Mouse (Mus musculus) neural tube, embryonic 10.5 days (tissue): ENCODE data around the gene Nt5dc3.

ENCODE experiments used
- DNase-seq: peaks from one replicate; pipeline ENCODE4 v3.0.0-alpha.2; 2017; ENCODE audit warnings: low spot score; ENCODE audit errors: extremely low spot score

The Nt5dc3 gene

DNA sequence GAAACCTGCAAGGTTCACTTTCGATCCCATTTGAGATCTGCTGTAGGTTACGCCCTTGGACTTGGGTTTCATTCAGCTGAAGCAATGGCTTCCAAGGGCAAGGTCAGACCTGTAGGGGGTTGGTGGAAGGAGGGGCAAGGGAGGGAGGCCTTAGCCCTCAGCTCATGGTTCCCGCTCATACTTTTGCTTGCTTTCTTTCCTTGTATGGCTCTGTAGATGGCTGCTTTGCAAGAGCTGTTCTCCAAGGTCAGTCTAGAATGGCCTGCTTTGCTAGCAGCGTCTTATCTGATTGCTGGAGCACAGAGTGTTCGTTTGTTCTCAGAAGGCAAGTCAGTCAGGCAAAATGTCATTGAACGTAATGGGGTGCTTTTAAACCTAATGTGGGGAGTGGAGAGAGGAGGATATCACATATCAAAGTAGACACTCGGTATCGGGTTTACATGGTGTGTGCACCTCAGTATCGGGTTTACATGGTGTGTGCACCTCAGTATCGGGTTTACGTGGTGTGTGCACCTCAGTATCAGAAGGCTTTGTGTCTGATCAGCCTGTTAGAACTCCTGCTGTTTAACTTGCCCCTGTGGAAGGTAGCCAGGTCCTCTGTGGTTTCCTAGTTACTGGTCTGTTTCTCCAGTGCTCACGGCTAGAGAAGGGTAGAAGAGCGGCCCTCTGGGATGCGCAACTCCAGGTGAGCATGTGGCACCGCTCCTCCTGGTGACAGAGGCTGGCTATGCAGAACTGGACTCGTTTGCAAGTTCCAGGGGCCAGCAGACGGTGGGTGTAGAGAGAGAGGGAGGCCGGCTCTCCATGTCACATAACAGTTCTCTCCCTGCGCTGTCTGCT, 35.7 kb downstream of the Nt5dc3 start:
- no peak for DNase-seq

DNA sequence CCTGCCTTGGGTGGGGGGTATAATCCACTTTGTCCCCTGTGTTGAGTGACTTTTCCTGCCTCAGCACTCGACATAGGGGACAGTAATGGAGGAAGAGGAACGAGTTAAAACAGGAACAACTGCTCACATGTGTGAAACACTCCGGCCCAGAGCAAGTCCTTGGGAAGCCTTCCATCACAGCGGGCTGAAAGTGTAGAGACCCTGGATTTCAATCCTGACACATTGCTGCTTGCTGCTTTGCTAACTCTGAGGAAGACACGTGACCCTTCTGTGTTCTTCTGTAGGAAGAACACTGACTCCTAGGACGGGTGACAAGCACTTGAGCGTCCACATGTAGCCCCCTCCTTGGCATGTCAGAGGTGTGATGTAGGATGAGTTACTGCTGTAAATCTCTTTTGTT, 36.3 kb downstream of the Nt5dc3 start:
- no peak for DNase-seq

DNA sequence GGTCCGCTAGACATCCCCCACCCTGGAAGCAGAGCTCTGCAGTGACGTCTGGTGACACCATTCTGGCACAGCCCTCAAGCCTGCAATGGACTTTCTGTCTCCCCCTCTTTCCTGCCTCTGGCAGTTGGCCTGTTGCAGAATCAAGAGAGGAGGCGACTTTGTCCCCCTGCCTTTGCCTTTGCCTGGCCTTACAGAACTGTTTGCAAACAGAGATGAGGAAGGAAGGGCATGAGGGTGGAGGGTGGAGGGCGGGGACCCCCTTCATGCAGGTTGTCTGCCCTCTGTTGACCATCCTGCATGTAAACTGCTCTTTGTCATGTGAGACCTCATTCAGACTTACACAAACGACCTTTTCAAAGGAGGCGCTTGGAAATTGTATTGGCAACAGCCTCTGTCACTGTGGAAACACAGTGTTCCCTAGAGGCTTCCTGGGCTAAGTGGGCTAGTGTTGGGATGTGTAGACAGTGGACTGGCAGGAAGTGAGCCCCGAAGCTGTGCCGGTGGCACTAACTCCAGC, 40.9 kb downstream of the Nt5dc3 start:
- DNase-seq, result peak; percentile 38

DNA sequence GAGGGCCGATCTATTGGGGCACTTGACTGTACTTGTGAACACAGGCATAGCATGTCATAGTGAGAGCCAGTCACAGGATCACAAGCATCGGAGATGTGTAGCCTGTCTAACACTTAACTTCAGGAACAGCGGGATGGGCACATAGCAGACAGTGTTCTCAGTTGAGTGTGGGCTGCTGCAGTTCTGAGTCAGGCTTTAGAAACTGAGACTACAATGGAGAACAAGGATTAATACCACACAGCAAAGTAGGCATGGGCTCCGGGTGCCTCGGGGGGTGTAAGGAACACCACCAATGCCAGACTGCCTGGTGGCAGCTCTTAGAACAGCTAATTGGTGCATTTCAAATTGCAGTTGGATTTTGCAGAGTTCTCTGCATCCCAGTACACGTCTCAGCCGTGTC, 42.2 kb downstream of the Nt5dc3 start:
- DNase-seq, result no peak

DNA sequence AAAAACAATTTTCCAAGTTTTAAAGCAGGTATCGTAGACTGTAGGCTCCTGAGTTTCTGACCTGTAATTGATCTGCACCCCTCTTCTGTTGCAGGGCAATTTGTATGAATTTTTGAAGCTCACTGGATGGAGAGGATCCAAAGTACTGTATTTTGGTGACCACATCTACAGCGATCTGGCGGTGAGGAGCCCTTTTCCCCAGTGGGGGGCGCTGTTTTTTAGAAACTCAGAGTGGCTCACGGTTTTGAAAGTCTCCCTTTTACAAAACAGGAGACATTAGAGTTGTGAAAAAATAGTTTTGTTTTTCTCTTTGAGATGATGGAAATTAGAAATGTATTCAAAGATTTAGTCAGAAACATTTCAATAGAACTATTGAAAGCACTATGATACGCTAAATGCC, 45.3 kb downstream of the Nt5dc3 start:
- no peak for DNase-seq

DNA sequence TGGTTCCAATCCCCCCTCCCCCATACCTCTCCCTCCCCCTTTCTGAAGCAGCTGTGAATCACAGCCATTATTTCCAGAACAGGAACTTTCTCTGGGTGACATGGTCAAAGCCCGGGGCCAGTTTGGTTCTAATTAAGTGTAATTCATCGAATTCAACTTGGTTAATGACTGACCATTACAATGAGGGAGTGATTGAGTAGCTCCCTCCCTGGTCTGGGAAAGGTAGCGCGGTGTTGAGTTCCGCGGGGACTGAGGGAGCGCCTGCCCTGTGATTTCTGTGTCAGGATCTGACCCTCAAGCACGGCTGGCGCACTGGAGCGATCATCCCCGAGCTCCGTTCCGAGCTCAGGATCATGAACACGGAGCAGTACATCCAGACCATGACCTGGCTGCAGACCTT, 46.1 kb downstream of the Nt5dc3 start:
- DNase-seq, result no peak

DNA sequence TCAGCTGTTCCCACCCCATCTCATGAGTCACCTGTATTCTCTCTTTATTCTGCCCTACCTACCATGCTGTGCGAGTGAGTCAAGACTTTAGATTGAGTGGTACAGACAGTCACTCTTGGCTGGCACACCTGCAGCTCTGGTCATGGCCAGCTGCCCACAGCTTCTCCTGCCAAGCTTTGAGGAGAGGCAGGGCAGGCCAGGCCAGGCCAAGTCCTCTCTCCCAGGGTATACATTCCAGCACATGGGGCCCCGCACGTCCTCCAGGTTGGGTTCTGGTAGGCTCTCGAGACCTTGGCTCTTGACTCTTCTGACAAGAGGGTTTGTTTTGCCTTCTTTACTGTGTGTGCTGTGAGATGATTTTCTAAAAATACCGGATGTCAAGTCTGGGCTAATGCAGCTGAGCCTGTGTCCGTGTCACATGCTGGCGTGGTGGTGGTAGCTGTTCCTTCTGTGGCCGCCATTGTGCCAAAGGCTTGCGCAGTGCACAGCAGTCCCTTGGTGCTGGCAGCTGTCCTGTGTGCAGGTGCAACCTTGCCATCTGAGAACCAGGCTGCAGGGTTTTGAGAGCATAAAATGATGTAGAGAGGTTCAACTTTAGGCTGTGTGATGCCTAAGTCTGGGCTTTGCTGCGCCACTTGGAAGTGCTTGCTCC, 47.2 kb downstream of the Nt5dc3 start:
- no peak for DNase-seq

DNA sequence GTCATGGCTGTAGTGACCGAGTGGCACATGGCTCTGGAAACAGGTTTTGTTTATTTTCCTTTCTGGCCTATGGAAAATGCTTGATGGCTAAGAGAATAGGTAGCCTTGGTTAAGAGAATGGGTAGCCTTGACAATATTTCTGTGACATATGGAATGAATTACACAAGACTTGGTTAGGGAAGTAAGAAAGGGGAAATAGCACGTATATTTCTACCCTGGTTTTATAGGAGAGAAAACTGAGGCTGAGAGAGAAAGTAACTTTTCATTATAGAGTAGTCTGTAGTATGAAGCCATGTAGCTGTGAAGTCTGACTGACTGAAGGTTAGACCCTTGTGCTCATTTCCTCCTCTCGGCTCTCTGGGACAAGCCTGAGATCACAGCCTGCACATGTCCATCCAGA, 48.1 kb downstream of the Nt5dc3 start:
- DNase-seq, result no peak

DNA sequence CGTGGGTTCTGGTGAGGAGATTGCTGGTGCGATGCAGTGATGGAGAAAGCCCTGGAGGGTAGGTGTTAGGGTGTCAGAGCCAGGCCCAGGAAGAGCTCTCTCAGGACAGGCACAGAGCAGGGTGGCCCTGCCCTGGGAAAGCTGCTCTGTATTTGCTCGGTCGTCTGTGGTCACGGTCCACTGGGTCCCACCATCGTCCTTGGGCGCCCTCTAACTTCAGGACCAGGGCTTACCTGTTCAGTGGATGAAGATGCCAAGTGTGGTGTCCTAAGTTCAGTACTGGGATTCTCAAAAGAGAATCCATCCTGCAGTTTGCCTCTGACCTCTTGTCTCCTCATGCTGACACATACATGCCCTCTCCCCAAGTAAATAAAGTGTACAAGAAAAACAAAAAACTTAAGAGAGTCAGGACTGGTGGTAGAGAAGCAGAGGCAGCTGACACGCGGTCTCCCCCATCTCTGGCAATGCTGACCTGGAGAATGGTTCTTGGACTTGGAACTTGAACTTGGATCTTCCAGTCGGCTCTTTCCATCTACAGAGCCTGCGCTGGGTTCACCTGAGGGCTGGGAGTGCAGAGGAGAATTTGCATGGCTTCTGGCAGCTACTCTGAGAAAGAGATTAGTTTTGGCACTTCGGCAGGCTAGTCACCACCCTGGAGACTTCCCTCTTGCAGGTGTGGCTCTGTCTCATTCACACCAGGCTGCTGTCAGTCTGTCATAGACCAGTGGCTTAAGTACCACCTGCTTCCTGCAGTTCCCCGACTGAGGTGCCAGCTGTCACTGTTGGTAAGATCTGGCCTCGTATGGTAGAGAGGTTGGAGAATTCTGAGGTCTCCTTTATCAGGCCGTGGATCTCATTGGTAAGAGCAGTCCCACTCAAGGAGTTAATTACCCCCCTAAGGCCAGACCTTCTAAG, 49.7 kb downstream of the Nt5dc3 start:
- no peak for DNase-seq

DNA sequence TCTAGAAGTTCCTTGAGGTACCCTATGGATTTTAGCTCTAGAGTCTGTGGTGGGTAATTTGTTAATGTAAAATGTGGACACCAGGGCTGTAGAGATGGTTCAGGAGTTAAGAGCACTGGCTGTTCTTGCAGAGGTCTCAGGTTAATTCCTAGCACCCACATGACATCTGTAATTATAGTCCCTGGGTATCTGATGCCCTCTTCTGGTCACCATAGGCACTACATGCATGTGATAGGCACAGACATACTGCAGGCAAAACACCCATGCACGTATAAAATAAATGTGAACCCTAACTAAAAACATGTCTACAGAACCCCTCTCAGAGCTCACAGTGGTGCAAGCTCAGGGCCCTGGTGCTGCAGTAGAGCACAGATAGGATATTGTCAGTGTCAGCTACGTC, 50.7 kb downstream of the Nt5dc3 start:
- DNase-seq, result no peak

DNA sequence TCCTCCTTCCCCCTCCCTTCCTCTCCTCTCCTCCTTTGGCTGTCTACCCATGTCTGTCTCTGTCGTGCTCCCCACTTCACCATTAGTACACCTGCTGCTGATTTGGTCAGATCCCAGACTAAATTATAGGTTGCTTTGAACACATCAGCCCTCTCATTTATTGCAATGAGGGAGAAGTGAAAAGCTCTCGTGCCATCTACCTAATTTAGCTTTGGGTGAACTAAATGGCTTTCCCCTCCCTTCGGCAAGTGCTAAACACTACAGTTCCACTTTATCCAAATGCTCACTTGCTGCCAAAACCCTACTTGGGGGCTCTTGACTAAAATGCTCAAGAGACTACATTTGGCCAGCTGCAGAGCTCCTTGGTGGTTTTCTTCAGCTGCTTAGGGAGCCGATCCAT, 58.0 kb downstream of the Nt5dc3 start:
- no peak for DNase-seq

DNA sequence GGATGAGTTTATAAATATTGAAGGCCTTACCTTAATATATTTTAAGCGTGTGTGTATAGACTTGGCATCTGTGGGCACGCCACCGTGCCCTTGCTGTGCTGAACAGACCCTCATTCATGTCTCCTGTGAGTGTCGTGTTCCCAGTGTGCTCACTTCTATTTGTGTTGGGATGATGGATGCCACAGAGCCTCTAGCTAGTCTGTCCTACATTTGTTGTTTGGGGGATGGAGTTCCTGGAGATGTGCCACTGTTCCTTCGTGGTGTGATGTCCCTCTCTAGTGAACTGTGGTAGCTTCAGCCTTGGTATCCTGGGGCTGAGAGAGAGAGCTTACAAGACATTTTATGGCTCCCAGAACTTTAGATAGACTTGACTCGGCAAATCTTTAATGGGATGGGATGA, 60.0 kb downstream of the Nt5dc3 start:
- no peak for DNase-seq

DNA sequence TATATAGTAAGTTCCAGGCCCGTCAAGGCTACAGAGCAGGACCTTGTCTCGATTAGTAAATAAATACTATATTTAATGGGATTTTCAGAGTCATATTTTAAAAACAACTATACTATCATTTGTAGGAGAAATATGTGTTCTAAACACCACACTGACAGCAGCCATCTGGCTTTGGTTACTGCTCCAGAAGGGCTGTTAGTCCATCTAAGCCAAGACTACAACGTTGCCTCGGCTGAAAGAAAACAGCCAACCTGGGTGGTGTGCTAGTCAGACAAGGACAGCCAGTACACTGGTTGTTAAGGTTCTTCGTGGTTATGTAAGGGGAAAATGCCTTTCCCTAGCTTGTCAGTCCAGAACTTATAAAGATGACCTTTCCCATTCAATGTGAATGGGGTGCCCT, 63.9 kb downstream of the Nt5dc3 start:
- DNase-seq, result no peak

DNA sequence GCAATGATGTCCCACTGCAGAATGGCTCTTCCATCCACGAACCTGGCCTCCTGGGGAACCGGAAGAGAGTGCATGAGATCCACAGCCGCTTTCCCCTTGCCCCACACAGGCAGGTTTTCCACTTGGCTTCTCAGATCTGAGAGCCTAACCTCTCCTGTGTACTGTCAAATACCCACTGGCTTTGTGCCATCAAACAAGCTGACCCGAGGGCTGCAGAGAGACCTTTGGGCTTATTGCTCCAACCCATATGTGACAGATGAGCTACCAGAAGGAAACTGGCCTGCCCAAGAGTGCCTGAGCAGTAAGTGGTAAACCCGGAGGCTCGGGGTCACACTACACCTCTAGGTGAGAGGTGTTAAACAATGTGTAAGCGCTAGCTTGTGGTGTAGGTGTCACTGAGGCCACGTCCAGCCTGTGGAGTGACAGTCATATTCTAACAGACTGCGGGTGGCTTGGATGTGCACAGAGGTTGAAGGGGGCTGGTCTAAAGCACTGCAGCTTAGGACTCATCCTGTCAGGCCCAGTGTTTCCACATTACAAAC, 68.2 kb downstream of the Nt5dc3 start:
- no peak for DNase-seq

DNA sequence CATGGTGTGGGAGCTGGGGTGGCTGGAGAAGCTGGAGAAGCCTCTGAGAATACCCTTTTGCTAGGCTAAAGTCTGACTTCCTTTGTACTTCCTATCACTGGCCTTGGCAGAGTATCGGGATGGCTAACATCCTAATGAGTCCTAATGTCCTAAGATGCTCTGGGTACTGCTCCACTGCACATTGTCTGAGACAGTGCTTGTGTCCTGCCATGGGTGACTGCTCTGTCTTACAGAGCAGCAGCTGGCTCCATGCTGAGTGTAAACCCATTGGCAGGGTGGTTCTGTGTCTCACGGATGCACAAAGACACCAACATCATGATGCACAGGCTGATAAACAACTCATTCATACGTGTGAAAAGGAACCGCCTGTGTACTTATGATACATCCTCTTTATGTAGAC, 70.3 kb downstream of the Nt5dc3 start:
- DNase-seq, result no peak

DNA sequence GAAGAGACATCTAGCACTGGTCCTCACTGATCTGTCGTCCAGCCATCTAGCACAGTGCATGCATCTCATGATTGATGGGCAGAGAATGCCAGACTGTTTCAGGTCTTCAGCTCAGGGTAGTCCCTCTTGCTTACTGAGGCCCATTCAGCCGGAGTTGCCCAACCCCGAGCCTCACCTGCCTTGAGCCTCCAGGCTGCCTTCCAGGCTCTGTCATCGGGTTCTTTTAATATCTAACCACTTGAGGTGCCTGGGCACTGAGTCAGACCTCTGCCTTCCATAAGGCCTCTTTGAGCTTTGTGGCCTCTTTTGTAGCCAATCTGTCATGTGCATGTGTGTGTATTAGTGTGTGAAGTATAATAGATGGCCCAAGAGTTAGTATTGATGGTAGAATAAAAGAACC, 70.7 kb downstream of the Nt5dc3 start:
- DNase-seq, result no peak

DNA sequence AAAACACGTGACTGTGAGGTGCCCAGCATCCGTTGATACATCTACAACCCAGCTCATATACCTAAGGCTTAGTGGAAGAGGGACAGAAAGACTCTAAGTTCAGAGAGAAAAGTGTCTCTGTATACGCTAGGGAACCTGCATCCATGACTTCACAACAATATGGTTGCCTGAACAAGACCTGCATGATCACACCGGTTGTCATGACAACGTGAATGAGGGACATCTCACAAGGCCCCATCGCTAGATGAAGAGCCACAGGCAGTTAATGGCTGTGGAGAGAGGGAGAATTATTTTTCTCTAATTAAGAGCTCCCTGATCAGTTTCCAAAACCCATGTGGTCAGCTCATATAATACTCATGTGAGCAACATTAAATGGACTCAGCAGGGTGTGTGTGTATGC, 73.4 kb downstream of the Nt5dc3 start:
- DNase-seq, result no peak

DNA sequence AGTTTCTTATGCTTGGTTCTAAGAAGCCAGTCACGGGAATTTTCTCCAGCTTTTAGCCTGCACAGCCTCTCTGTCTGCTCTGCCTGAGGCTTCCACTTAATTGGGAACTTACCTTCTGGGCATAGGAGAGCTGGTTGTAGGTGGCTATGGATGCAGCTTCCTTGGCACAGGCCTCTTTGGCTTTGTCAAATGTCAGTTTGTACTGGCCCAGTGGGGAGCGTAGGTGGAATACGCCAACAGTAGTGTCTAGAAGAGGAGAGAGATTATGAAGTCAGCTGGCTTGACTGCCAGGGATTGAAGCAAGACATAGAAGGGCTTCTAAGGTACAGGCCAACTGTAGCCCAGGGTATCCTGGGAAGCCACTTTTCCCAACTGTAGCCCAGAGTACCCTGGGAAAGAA, 74.6 kb downstream of the Nt5dc3 start:
- DNase-seq, result no peak

DNA sequence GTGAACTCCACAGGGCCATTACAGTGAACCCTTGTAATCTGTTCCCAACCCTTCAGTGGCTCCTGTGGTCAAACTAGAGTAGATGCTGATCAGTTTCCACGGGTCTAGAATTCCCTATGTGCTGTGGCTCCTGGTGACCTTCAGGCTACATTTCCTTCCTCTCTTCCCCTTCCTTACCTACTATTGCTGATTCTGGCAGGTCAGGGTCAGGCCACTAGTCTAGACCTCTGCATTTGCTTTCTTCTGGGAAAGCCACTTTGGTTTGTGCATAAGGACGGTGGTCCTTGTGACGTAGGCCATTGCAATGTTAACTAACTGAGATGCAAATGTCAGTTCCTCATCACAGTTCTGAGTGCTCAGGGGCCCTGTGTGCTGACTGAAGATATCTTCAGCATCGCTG, 81.6 kb downstream of the Nt5dc3 start:
- no peak for DNase-seq

DNA sequence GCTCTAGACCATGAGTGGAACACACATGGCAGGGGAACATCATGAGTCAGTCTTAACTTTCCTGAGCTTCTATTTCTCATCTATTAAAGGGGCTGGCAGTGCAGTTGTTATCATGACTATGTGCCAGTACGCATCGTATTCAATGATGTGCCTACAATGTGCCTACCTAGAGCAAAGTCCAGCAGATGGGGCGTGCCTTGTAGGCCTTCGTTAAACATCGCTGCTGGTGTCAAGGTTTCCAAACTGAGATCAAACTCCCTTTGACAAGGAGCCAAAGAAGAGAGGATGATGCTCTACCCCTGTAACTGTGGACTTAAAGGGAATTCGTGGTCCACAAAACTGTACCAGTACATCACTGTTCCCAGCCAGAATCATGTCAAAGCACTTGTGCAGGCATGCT, 83.7 kb downstream of the Nt5dc3 start:
- no peak for DNase-seq

DNA sequence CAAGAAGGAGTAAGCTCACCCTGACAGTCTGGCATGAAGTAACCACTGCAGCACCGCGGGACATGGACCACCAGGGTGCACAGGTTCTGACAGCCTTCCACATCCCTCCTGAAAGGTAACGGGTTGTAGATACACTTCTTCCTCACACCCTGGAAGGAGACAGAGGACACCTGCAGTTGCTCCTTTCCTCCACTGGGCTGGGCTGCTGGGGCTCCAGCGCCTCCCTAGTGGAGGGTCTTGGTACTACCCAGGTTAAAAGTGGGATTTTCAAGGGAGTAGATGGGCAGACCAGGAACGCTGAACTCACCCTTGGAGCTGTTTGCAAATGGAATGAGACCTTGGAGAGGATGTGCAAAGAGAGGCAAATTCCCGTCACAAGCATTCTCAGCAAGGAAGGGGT, 84.6 kb downstream of the Nt5dc3 start:
- no peak for DNase-seq

DNA sequence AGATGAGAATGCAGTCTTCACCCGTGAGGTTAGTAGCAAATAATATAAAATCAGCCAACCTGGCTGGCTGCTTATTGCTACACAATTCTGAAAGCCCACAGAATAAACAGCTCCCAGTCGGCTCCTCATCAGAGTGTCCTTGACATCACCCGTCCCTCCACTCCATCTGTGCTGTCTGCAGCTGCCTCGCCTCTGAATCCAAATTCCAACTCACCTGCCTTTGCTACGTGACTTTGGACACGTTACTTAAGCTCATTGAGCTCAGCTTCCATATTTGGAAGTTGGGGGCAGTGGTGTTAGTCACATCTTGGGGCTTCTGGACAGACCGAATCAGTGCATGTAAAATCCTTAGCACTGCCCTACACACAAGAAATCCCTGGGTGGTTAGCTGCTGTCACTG, 93.3 kb downstream of the Nt5dc3 start:
- DNase-seq, result no peak
